Mouse (Mus musculus): Measurements from ENCODE around the gene Sash1. TPM values are rescaled to one million over a fixed set of nuclear protein-coding genes. Genes with fewer than 3 reads are reported as not detected.

Sash1 gene
- polyA plus RNA-seq, 1 experiment: 96.7 TPM

- Histone ChIP-seq H3K4me1 (ENCODE audit: control insufficient read depth, insufficient read depth, low read length) (peaks cover 12% of the 10 kb centered on the region), H3K27ac (ENCODE audit: insufficient read depth, low read depth, low read length) (no peak overlapping the region), H3K4me3 (ENCODE audit: insufficient read depth, low read length) (no peak overlapping the region)
- TF ChIP-seq CTCF (IDR thresholded peaks at IDR 0.05; ENCODE audit: low read depth, low read length): no peak
- no peak for TF ChIP-seq POLR2A (IDR thresholded peaks at IDR 0.05; ENCODE audit: borderline replicate concordance, low read depth, low read length)
Observed at GRCm38 (mm10) chr10:8781876-8782372, 103.9 kb downstream of the Sash1 start.

- Histone ChIP-seq H3K4me1 (ENCODE audit: control insufficient read depth, insufficient read depth, low read length) (peaks cover 26% of the 10 kb centered on the region), H3K4me3 (ENCODE audit: insufficient read depth, low read length) (no peak overlapping the region), H3K27ac (ENCODE audit: insufficient read depth, low read depth, low read length) (no peak overlapping the region)
- no peak for TF ChIP-seq CTCF (IDR thresholded peaks at IDR 0.05; ENCODE audit: low read depth, low read length)
Observed at GRCm38 (mm10) chr10:8779842-8780241, 106.0 kb downstream of the Sash1 start.

GRCm38 (mm10) chr10:8778845-8779244 lies 107.0 kb downstream of the Sash1 start:
- peak; percentile 50; the same call in 1 of the 2 replicates for TF ChIP-seq CTCF (IDR thresholded peaks at IDR 0.05; ENCODE audit: low read depth, low read length)
- TF ChIP-seq POLR2A (IDR thresholded peaks at IDR 0.05; ENCODE audit: borderline replicate concordance, low read depth, low read length): no peak
- H3K4me1 ChIP-seq (ENCODE audit: control insufficient read depth, insufficient read depth, low read length): peaks cover 26% of the 10 kb centered on the region
- no peak overlapping the region for H3K4me3 ChIP-seq (ENCODE audit: insufficient read depth, low read length)
- H3K27ac ChIP-seq (ENCODE audit: insufficient read depth, low read depth, low read length): 0 out of 2 replicates have a peak overlapping the region, but pooled peaks have one; percentile 29

- Histone ChIP-seq H3K27ac (ENCODE audit: insufficient read depth, low read depth, low read length) (peak overlapping the region; percentile 99), H3K4me1 (ENCODE audit: control insufficient read depth, insufficient read depth, low read length) (peaks cover 28% of the 10 kb centered on the region), H3K4me3 (ENCODE audit: insufficient read depth, low read length) (no peak overlapping the region)
- no peak for TF ChIP-seq CTCF (IDR thresholded peaks at IDR 0.05; ENCODE audit: low read depth, low read length)
- 0 out of 2 replicates have a peak, but pooled peaks have one; percentile 59 for TF ChIP-seq POLR2A (IDR thresholded peaks at IDR 0.05; ENCODE audit: borderline replicate concordance, low read depth, low read length)
Observed at GRCm38 (mm10) chr10:8777552-8778253, 108.2 kb downstream of the Sash1 start.

- H3K27ac ChIP-seq (ENCODE audit: insufficient read depth, low read depth, low read length): peak overlapping the region; percentile 99
- H3K4me1 ChIP-seq (ENCODE audit: control insufficient read depth, insufficient read depth, low read length): peaks cover 36% of the 10 kb centered on the region
- H3K4me3 ChIP-seq (ENCODE audit: insufficient read depth, low read length): no peak overlapping the region
- TF ChIP-seq POLR2A (IDR thresholded peaks at IDR 0.05; ENCODE audit: borderline replicate concordance, low read depth, low read length): no peak
- no peak for TF ChIP-seq CTCF (IDR thresholded peaks at IDR 0.05; ENCODE audit: low read depth, low read length)
Observed at GRCm38 (mm10) chr10:8776791-8777190, 109.1 kb downstream of the Sash1 start.

GRCm38 (mm10) chr10:8775794-8776193 lies 110.1 kb downstream of the Sash1 start:
- peaks cover 37% of the 10 kb centered on the region for H3K4me1 ChIP-seq (ENCODE audit: control insufficient read depth, insufficient read depth, low read length)
- no peak for TF ChIP-seq CTCF (IDR thresholded peaks at IDR 0.05; ENCODE audit: low read depth, low read length)
- TF ChIP-seq POLR2A (IDR thresholded peaks at IDR 0.05; ENCODE audit: borderline replicate concordance, low read depth, low read length): no peak
- 0 out of 2 replicates have a peak overlapping the region, but pooled peaks have one; percentile 8 for H3K27ac ChIP-seq (ENCODE audit: insufficient read depth, low read depth, low read length)
- no peak overlapping the region for H3K4me3 ChIP-seq (ENCODE audit: insufficient read depth, low read length)

GRCm38 (mm10) chr10:8772464-8773209 lies 113.2 kb downstream of the Sash1 start:
- H3K4me1 ChIP-seq (ENCODE audit: control insufficient read depth, insufficient read depth, low read length): peaks cover 45% of the 10 kb centered on the region
- no peak overlapping the region for H3K4me3 ChIP-seq (ENCODE audit: insufficient read depth, low read length)
- no peak for TF ChIP-seq CTCF (IDR thresholded peaks at IDR 0.05; ENCODE audit: low read depth, low read length)
- TF ChIP-seq POLR2A (IDR thresholded peaks at IDR 0.05; ENCODE audit: borderline replicate concordance, low read depth, low read length): no peak
- H3K27ac ChIP-seq (ENCODE audit: insufficient read depth, low read depth, low read length): peak overlapping the region; percentile 57

- Histone ChIP-seq H3K27ac (ENCODE audit: insufficient read depth, low read depth, low read length) (no peak overlapping the region), H3K4me3 (ENCODE audit: insufficient read depth, low read length) (no peak overlapping the region), H3K4me1 (ENCODE audit: control insufficient read depth, insufficient read depth, low read length) (peaks cover 32% of the 10 kb centered on the region)
- no peak for TF ChIP-seq CTCF (IDR thresholded peaks at IDR 0.05; ENCODE audit: low read depth, low read length)
- no peak for TF ChIP-seq POLR2A (IDR thresholded peaks at IDR 0.05; ENCODE audit: borderline replicate concordance, low read depth, low read length)
Observed at GRCm38 (mm10) chr10:8770931-8771653, 114.8 kb downstream of the Sash1 start.

GRCm38 (mm10) chr10:8768654-8769053 lies 117.2 kb downstream of the Sash1 start:
- H3K4me1 ChIP-seq (ENCODE audit: control insufficient read depth, insufficient read depth, low read length): peaks cover 26% of the 10 kb centered on the region
- H3K4me3 ChIP-seq (ENCODE audit: insufficient read depth, low read length): no peak overlapping the region
- TF ChIP-seq POLR2A (IDR thresholded peaks at IDR 0.05; ENCODE audit: borderline replicate concordance, low read depth, low read length) (no peak), CTCF (IDR thresholded peaks at IDR 0.05; ENCODE audit: low read depth, low read length) (no peak)
- no peak overlapping the region for H3K27ac ChIP-seq (ENCODE audit: insufficient read depth, low read depth, low read length)

Measured in bone marrow macrophage, adult 2 months (primary cell).